Mouse (Mus musculus) olfactory bulb, adult 2 months (tissue): Measurements from ENCODE around the gene Gpr132.

Experiments
- CTCF ChIP-seq: fragments of 200-500 bp; IDR thresholded peaks from 2 replicates; pipeline ENCODE4 v1.5.1; 2012; ENCODE audit warnings: low read depth, mild to moderate bottlenecking, low read length, moderate library complexity; ENCODE audit not compliant: insufficient read depth
- POLR2A ChIP-seq: fragments of 200-500 bp; IDR thresholded peaks from 2 replicates; pipeline ENCODE4 v1.6.1; 2012; ENCODE audit warnings: mild to moderate bottlenecking, low read depth, low read length, moderate library complexity; ENCODE audit not compliant: insufficient read depth

- no peak for TF ChIP-seq CTCF
- no peak for TF ChIP-seq POLR2A
Measured at GRCm38 (mm10) chr12:112814682-112815470, 53.2 kb downstream of the Gpr132 start.
